Mouse (Mus musculus) limb, embryonic 11.5 days (tissue): Measurements from ENCODE around the gene Ccdc160. TPM values are rescaled to one million over a fixed set of nuclear protein-coding genes. Genes with fewer than 3 reads are reported as not detected.

Experiments used
- ATAC-seq: fragments of 200-750 bp; cut with Nextera tagmentation; 2 replicates; pipeline ENCODE4 v1.8.0; 2017; ENCODE audit warnings: low read depth; ENCODE audit not compliant: insufficient number of reproducible peaks, low FRiP score, low TSS enrichment
- DNase-seq: peaks from one replicate; pipeline ENCODE4 v3.0.0-alpha.2; 2015; ENCODE audit warnings: low spot score
- H3K27ac ChIP-seq: fragments of 300-500 bp; sonication (generic); replicated peaks from 2 replicates; pipeline ENCODE4 v1.5.1; 2014; ENCODE audit warnings: low read depth, mild to moderate bottlenecking, low read length
- H3K27me3 ChIP-seq: fragments of 300-500 bp; sonication (generic); 2 replicates; pipeline ENCODE4 v1.6.1; 2014; ENCODE audit warnings: mild to moderate bottlenecking, low read length, mixed read lengths; ENCODE audit not compliant: control insufficient read depth, insufficient read depth
- H3K36me3 ChIP-seq: fragments of 300-500 bp; sonication (generic); 2 replicates; pipeline ENCODE4 v1.6.1; 2014; ENCODE audit warnings: mild to moderate bottlenecking, low read length, moderate library complexity, mixed read lengths; ENCODE audit not compliant: control insufficient read depth, insufficient read depth
- H3K4me1 ChIP-seq: fragments of 300-500 bp; sonication (generic); 2 replicates; pipeline ENCODE4 v1.6.1; 2014; ENCODE audit warnings: low read length, mixed read lengths; ENCODE audit not compliant: control insufficient read depth, insufficient read depth
- H3K4me2 ChIP-seq: fragments of 300-500 bp; sonication (generic); 2 replicates; pipeline ENCODE4 v1.6.1; 2014; ENCODE audit warnings: low read depth, mild to moderate bottlenecking, moderate library complexity; ENCODE audit not compliant: severe bottlenecking
- H3K4me3 ChIP-seq: fragments of 300-500 bp; sonication (generic); 2 replicates; pipeline ENCODE4 v1.5.1; 2014; ENCODE audit warnings: low read depth, low read length
- H3K9ac ChIP-seq: fragments of 300-500 bp; sonication (generic); 2 replicates; pipeline ENCODE4 v1.6.1; 2014; ENCODE audit warnings: mild to moderate bottlenecking, low read length
- H3K9me3 ChIP-seq: fragments of 300-500 bp; sonication (generic); 2 replicates; pipeline ENCODE4 v1.6.1; 2016; ENCODE audit warnings: low read length; ENCODE audit not compliant: control insufficient read depth
- WGBS: fragments of 180-500 bp; shearing (Covaris S2); extraction: QIAGEN DNeasy Blood & Tissue Kit; methylation state at CpG from one replicate; pipeline ENCODE4 v1.1.7; 2014; 5-methylcytosine and 5-hydroxymethylcytosine counted together
- polyA plus RNA-seq: library from polyadenylated mRNA; unstranded; fragments of >200 nt; fragmentation: Nextera tagmentation; extraction: Ambion mirVana; gene quantifications from 2 replicates; pipeline ENCODE4 v1.2.1, GENCODE M21; 2014

Ccdc160 gene
- 1.8 and 2.0 TPM in 2 replicates for polyA plus RNA-seq

GRCm38 (mm10) chrX:52790980-52791593, at the start of gene Ccdc160:
TSS of gene Ccdc160 (plus strand) at chrX:52791200.
- no peaks in the 10 kb centered on the region for H3K9me3 ChIP-seq
- WGBS: 21% methylated on average over 25 of the region's 26 CpGs
- no peak within 1 kb of the TSS for H3K27ac ChIP-seq
- peak; percentile 84 for DNase-seq
- H3K27me3 ChIP-seq: no peaks in the 10 kb centered on the region
- peak; percentile 73; the same call in 1 of the 2 replicates for ATAC-seq
- H3K4me3 ChIP-seq: peak within 1 kb of the TSS; percentile 31
- no peaks in the 10 kb centered on the region for H3K36me3 ChIP-seq
- H3K4me2 ChIP-seq: peak within 1 kb of the TSS; percentile 47
- no peaks in the 10 kb centered on the region for H3K4me1 ChIP-seq
- peak within 1 kb of the TSS; percentile 37; the same call in 1 of the 2 replicates for H3K9ac ChIP-seq

- no peaks in the 10 kb centered on the region; the same call in 1 of the 2 replicates for H3K27me3 ChIP-seq
- DNase-seq: peak; percentile 38
- 11% methylated on average over 15 of the region's 15 CpGs for WGBS
- no peak overlapping the region for H3K27ac ChIP-seq
- ATAC-seq: no peak
- H3K4me2 ChIP-seq: peak overlapping the region; percentile 85
- no peaks in the 10 kb centered on the region for H3K36me3 ChIP-seq
- peak overlapping the region; percentile 36 for H3K4me3 ChIP-seq
- H3K4me1 ChIP-seq: no peaks in the 10 kb centered on the region
- 0 out of 2 replicates have a peak overlapping the region, but pooled peaks have one; percentile 34 for H3K9ac ChIP-seq
- no peaks in the 10 kb centered on the region for H3K9me3 ChIP-seq
These were observed 47.2 kb upstream of the Ccdc160 start for GRCm38 (mm10) chrX:52743781-52744180.

DNA sequence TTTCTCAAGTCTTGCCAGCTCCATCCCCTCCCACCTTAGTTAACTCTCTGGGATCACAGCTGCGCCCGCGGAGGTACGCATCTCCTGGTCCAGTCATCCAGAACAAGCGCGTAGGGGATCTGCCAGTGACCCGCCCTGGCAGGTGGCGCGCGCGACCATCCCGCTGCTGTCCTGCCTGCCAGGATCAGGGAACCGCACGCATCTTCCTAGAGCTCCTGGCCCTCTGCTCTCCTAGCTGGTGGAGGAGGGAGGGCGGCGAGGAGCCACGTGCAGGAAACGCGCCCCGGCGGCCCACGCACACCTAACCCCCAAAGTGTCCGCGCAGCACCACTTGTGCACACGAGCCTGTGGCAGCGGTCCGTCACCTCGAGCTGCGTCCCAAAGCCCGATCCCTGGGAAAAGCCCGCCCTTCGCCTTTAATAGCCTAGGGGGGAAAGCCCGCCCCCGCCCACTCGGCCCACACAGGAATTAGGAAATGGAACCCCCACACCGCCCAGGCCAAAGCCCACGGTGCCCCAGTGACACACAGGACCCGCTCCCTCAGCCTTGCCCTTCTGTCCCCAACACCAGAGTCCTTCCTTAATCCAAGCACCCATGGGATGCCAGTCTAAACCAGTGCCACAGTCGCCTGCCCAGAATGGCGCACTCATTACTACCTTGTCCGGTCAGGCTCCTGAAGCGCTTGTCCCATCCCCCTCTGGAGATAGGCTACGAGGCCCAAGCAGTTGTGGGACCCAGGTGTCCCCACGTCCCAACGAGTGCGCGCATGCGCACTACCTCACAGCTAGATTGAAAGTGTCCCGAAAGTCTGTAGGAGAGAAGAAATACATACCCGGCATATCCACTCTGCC, 46.6 kb upstream of the Ccdc160 start:
- H3K9ac ChIP-seq: 0 out of 2 replicates have a peak overlapping the region, but pooled peaks have one; percentile 34
- no peaks in the 10 kb centered on the region for H3K4me1 ChIP-seq
- ATAC-seq (no peak), DNase-seq (peak; percentile 34)
- H3K27me3 ChIP-seq: no peaks in the 10 kb centered on the region; the same call in 1 of the 2 replicates
- no peak overlapping the region for H3K27ac ChIP-seq
- no peaks in the 10 kb centered on the region for H3K36me3 ChIP-seq
- peak overlapping the region; percentile 85 for H3K4me2 ChIP-seq
- 23% methylated on average over 50 of the region's 50 CpGs for WGBS
- H3K9me3 ChIP-seq: no peaks in the 10 kb centered on the region
- peak overlapping the region; percentile 36 for H3K4me3 ChIP-seq

DNA sequence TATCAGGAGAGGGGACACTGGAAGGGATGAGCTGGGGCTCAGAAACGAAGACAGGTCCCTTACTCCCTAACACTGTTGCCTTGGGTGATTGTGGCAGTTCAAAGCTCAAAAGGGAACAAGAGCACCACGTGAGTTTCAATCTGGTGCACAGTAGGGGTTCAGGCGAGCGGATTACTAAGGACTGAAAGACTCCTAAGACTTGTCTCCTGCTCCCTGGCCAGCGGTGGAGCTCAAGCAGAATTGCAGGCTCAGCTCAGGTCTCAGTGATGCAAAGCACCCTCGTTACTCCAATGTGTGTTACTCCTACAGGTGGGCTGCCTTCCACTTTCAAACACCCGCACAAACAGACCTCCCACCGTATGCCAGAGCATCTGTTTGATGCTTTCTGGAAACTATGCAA, 45.5 kb upstream of the Ccdc160 start:
- Histone ChIP-seq H3K27ac (no peak overlapping the region), H3K9ac (no peak overlapping the region), H3K4me2 (peak overlapping the region; percentile 85; the same call in 1 of the 2 replicates), H3K4me1 (no peaks in the 10 kb centered on the region), H3K36me3 (no peaks in the 10 kb centered on the region), H3K4me3 (no peak overlapping the region), H3K27me3 (no peaks in the 10 kb centered on the region; the same call in 1 of the 2 replicates), H3K9me3 (no peaks in the 10 kb centered on the region)
- DNase-seq (peak; percentile 26), ATAC-seq (no peak)
- 11% methylated on average over 8 of the region's 8 CpGs for WGBS

- WGBS: 20% methylated on average over 10 of the region's 10 CpGs
- Histone ChIP-seq H3K4me2 (no peak overlapping the region), H3K9ac (no peak overlapping the region), H3K27ac (no peak overlapping the region), H3K36me3 (no peaks in the 10 kb centered on the region), H3K4me1 (no peaks in the 10 kb centered on the region), H3K27me3 (no peaks in the 10 kb centered on the region; the same call in 1 of the 2 replicates), H3K4me3 (no peak overlapping the region), H3K9me3 (no peaks in the 10 kb centered on the region)
- no peak for DNase-seq
- ATAC-seq: no peak
These were observed 45.1 kb upstream of the Ccdc160 start for GRCm38 (mm10) chrX:52745917-52746316.

- H3K27me3 ChIP-seq: no peaks in the 10 kb centered on the region; the same call in 1 of the 2 replicates
- ATAC-seq (no peak), DNase-seq (peak; percentile 37)
- no peaks in the 10 kb centered on the region for H3K36me3 ChIP-seq
- WGBS: 47% methylated on average over 1 of the region's 1 CpGs
- H3K4me3 ChIP-seq: no peak overlapping the region
- H3K4me2 ChIP-seq: no peak overlapping the region
- no peak overlapping the region for H3K27ac ChIP-seq
- no peaks in the 10 kb centered on the region for H3K9me3 ChIP-seq
- H3K9ac ChIP-seq: no peak overlapping the region
- H3K4me1 ChIP-seq: no peaks in the 10 kb centered on the region
These were observed 44.2 kb upstream of the Ccdc160 start for GRCm38 (mm10) chrX:52746849-52747248.

- Histone ChIP-seq H3K36me3 (no peaks in the 10 kb centered on the region), H3K9ac (no peak overlapping the region), H3K9me3 (no peaks in the 10 kb centered on the region), H3K4me2 (no peak overlapping the region), H3K27ac (no peak overlapping the region), H3K4me3 (no peak overlapping the region), H3K4me1 (no peaks in the 10 kb centered on the region), H3K27me3 (no peaks in the 10 kb centered on the region)
- DNase-seq: no peak
- WGBS: 21% methylated on average over 6 of the region's 6 CpGs
- ATAC-seq: no peak
These were observed 37.4 kb upstream of the Ccdc160 start for GRCm38 (mm10) chrX:52753491-52754085.

- ATAC-seq: no peak
- Histone ChIP-seq H3K9me3 (no peaks in the 10 kb centered on the region), H3K4me1 (no peaks in the 10 kb centered on the region), H3K27me3 (no peaks in the 10 kb centered on the region), H3K9ac (no peak overlapping the region), H3K36me3 (no peaks in the 10 kb centered on the region), H3K4me2 (no peak overlapping the region), H3K27ac (no peak overlapping the region), H3K4me3 (no peak overlapping the region)
- DNase-seq: no peak
- WGBS: 76% methylated on average over 3 of the region's 3 CpGs
These were observed 33.8 kb upstream of the Ccdc160 start for GRCm38 (mm10) chrX:52757164-52757563.
